Mouse (Mus musculus) megakaryocyte, adult 5-6 weeks (primary cell): ENCODE measurements at regions not wholly inside any gene's neighbourhood (a gene's known extent, or its start where the extent isn't known, plus 50 kb on each side); places are given as distances from the start of the nearest gene placed in this dataset.

Experiments used
- ATAC-seq: 2 replicates; pipeline ENCODE4 v1.8.0; 2016; ENCODE audit warnings: mild to moderate bottlenecking, inconsistent platforms; ENCODE audit not compliant: poor library complexity, severe bottlenecking

- no peak for ATAC-seq
Observed at GRCm38 (mm10) chr11:63565471-63566232, 356.4 kb downstream of the Hs3st3b1 start.

GRCm38 (mm10) chr11:63569785-63570479 is 352.2 kb downstream of the Hs3st3b1 start:
- no peak for ATAC-seq

- no peak for ATAC-seq
Observed at GRCm38 (mm10) chr11:63570646-63571045, 351.4 kb downstream of the Hs3st3b1 start.

GRCm38 (mm10) chr11:63573271-63573670 is 348.8 kb downstream of the Hs3st3b1 start:
- ATAC-seq: no peak

- no peak for ATAC-seq
Observed at GRCm38 (mm10) chr11:63583321-63583720, 338.8 kb downstream of the Hs3st3b1 start.

GRCm38 (mm10) chr11:63585216-63585869 is 336.7 kb downstream of the Hs3st3b1 start:
- no peak for ATAC-seq

GRCm38 (mm10) chr11:63620220-63620619 is 301.9 kb downstream of the Hs3st3b1 start:
- no peak for ATAC-seq

GRCm38 (mm10) chr11:63630336-63630735 is 291.8 kb downstream of the Hs3st3b1 start:
- ATAC-seq: no peak

- no peak for ATAC-seq
Observed at GRCm38 (mm10) chr11:63657057-63657456, 265.0 kb downstream of the Hs3st3b1 start.

GRCm38 (mm10) chr11:63665268-63665934 is 256.7 kb downstream of the Hs3st3b1 start:
- no peak for ATAC-seq

GRCm38 (mm10) chr11:63670477-63670876 is 251.6 kb downstream of the Hs3st3b1 start:
- ATAC-seq: no peak

GRCm38 (mm10) chr11:63671816-63672215 is 250.3 kb downstream of the Hs3st3b1 start:
- ATAC-seq: no peak

GRCm38 (mm10) chr11:63677921-63678320 is 244.2 kb downstream of the Hs3st3b1 start:
- ATAC-seq: no peak

- ATAC-seq: no peak
Observed at GRCm38 (mm10) chr11:63678382-63678905, 243.6 kb downstream of the Hs3st3b1 start.

GRCm38 (mm10) chr11:63679491-63679890 is 242.6 kb downstream of the Hs3st3b1 start:
- no peak for ATAC-seq

GRCm38 (mm10) chr11:63684228-63684980 is 237.7 kb downstream of the Hs3st3b1 start:
- no peak for ATAC-seq

- no peak for ATAC-seq
Observed at GRCm38 (mm10) chr11:63691041-63691440, 231.0 kb downstream of the Hs3st3b1 start.

- no peak for ATAC-seq
Observed at GRCm38 (mm10) chr11:63704995-63705580, 217.0 kb downstream of the Hs3st3b1 start.

GRCm38 (mm10) chr11:63706057-63706456 is 216.0 kb downstream of the Hs3st3b1 start:
- ATAC-seq: no peak

- ATAC-seq: no peak
Observed at GRCm38 (mm10) chr11:63707093-63707492, 215.0 kb downstream of the Hs3st3b1 start.
